Mouse (Mus musculus): ENCODE results near the gene Cd38.
A peak's percentile ranks its signal among the peaks of the same experiment; 100 is the strongest.

Gene Cd38

GRCm38 (mm10) chr5:43868253-43868652 is at the start of gene Cd38:
TSS of gene Cd38 (plus strand) at chr5:43868553.
- no peak for DNase-seq (ENCODE audit: low spot score in 2 of 2)

- no peak for DNase-seq (ENCODE audit: low spot score in 2 of 2)
Measured at GRCm38 (mm10) chr5:43818695-43819094, 49.7 kb upstream of the Cd38 start, which contains the start of gene Bst1. TSS of gene Bst1 (plus strand) at chr5:43818885.

GRCm38 (mm10) chr5:43820785-43821184 is 47.6 kb upstream of the Cd38 start:
- no peak for DNase-seq (ENCODE audit: low spot score in 2 of 2)

- no peak for DNase-seq (ENCODE audit: low spot score in 2 of 2)
Measured at GRCm38 (mm10) chr5:43821538-43821937, 46.8 kb upstream of the Cd38 start, which contains the start of gene Fbxl5. TSS of gene Fbxl5 (minus strand) at chr5:43821638.

GRCm38 (mm10) chr5:43822199-43822598 is 46.2 kb upstream of the Cd38 start:
- DNase-seq (ENCODE audit: low spot score in 2 of 2) = no peak

- no peak for DNase-seq (ENCODE audit: low spot score in 2 of 2)
Measured at GRCm38 (mm10) chr5:43822824-43823223, 45.5 kb upstream of the Cd38 start.

GRCm38 (mm10) chr5:43824580-43824979 is 43.8 kb upstream of the Cd38 start:
- DNase-seq (ENCODE audit: low spot score in 2 of 2) = no peak

GRCm38 (mm10) chr5:43826883-43827282 is 41.5 kb upstream of the Cd38 start:
- no peak for DNase-seq (ENCODE audit: low spot score in 2 of 2)

GRCm38 (mm10) chr5:43827366-43827765 is 41.0 kb upstream of the Cd38 start:
- no peak for DNase-seq (ENCODE audit: low spot score in 2 of 2)

GRCm38 (mm10) chr5:43836590-43836989 is 31.8 kb upstream of the Cd38 start:
- peak in 1 of 2 experiments; percentile 9 for DNase-seq (ENCODE audit: low spot score in 2 of 2)

- peak in 1 of 2 experiments; percentile 37 for DNase-seq (ENCODE audit: low spot score in 2 of 2)
Measured at GRCm38 (mm10) chr5:43837372-43837771, 31.0 kb upstream of the Cd38 start.

GRCm38 (mm10) chr5:43841144-43842010 is 27.0 kb upstream of the Cd38 start:
- peak in 1 of 2 experiments; percentile 28 for DNase-seq (ENCODE audit: low spot score in 2 of 2)

- no peak for DNase-seq (ENCODE audit: low spot score in 2 of 2)
Measured at GRCm38 (mm10) chr5:43842011-43842285, 26.4 kb upstream of the Cd38 start.

GRCm38 (mm10) chr5:43842576-43843155 is 25.7 kb upstream of the Cd38 start:
- no peak for DNase-seq (ENCODE audit: low spot score in 2 of 2)

GRCm38 (mm10) chr5:43845083-43845482 is 23.3 kb upstream of the Cd38 start:
- no peak for DNase-seq (ENCODE audit: low spot score in 2 of 2)

GRCm38 (mm10) chr5:43845646-43846045 is 22.7 kb upstream of the Cd38 start:
- no peak for DNase-seq (ENCODE audit: low spot score in 2 of 2)

GRCm38 (mm10) chr5:43846227-43846626 is 22.1 kb upstream of the Cd38 start:
- no peak for DNase-seq (ENCODE audit: low spot score in 2 of 2)

- no peak for DNase-seq (ENCODE audit: low spot score in 2 of 2)
Measured at GRCm38 (mm10) chr5:43847555-43847954, 20.8 kb upstream of the Cd38 start.

- DNase-seq (ENCODE audit: low spot score in 2 of 2) = no peak
Measured at GRCm38 (mm10) chr5:43848275-43848674, 20.1 kb upstream of the Cd38 start.

GRCm38 (mm10) chr5:43853096-43853867 is 15.1 kb upstream of the Cd38 start:
- DNase-seq (ENCODE audit: low spot score in 2 of 2) = no peak

GRCm38 (mm10) chr5:43853868-43854488 is 14.4 kb upstream of the Cd38 start:
- no peak for DNase-seq (ENCODE audit: low spot score in 2 of 2)

GRCm38 (mm10) chr5:43855769-43856168 is 12.6 kb upstream of the Cd38 start:
- DNase-seq (ENCODE audit: low spot score in 2 of 2) = no peak
